Mouse (Mus musculus) embryo, embryonic 9.5 days (tissue): Measurements from ENCODE around the gene Maml3.

ENCODE experiments used
- DNase-seq: peaks from one replicate; pipeline ENCODE4 v3.0.0-alpha.2; 2017; ENCODE audit errors: extremely low spot score

Maml3 gene

GRCm38 (mm10) chr3:51782191-51782590 lies 322.7 kb downstream of the Maml3 start:
- no peak for DNase-seq

- peak; percentile 52 for DNase-seq
Observed at GRCm38 (mm10) chr3:51778738-51779592, 325.9 kb downstream of the Maml3 start.

GRCm38 (mm10) chr3:51778179-51778578 lies 326.7 kb downstream of the Maml3 start:
- no peak for DNase-seq

GRCm38 (mm10) chr3:51776018-51776611 lies 328.8 kb downstream of the Maml3 start:
- DNase-seq = no peak

GRCm38 (mm10) chr3:51773587-51773986 lies 331.3 kb downstream of the Maml3 start:
- DNase-seq = no peak

GRCm38 (mm10) chr3:51771839-51772630 lies 332.8 kb downstream of the Maml3 start:
- no peak for DNase-seq

- no peak for DNase-seq
Observed at GRCm38 (mm10) chr3:51769196-51769595, 335.7 kb downstream of the Maml3 start.

- DNase-seq = no peak
Observed at GRCm38 (mm10) chr3:51765220-51765923, 339.5 kb downstream of the Maml3 start.

- no peak for DNase-seq
Observed at GRCm38 (mm10) chr3:51764175-51764574, 340.7 kb downstream of the Maml3 start.

- DNase-seq = no peak
Observed at GRCm38 (mm10) chr3:51762900-51763299, 342.0 kb downstream of the Maml3 start.

- DNase-seq = no peak
Observed at GRCm38 (mm10) chr3:51759534-51759933, 345.3 kb downstream of the Maml3 start.

GRCm38 (mm10) chr3:51757032-51757431 lies 347.8 kb downstream of the Maml3 start:
- no peak for DNase-seq

GRCm38 (mm10) chr3:51756283-51756682 lies 348.6 kb downstream of the Maml3 start:
- DNase-seq = no peak

GRCm38 (mm10) chr3:51753262-51753661 lies 351.6 kb downstream of the Maml3 start:
- no peak for DNase-seq

- no peak for DNase-seq
Observed at GRCm38 (mm10) chr3:51751440-51751839, 353.4 kb downstream of the Maml3 start.

- peak; percentile 68 for DNase-seq
Observed at GRCm38 (mm10) chr3:51749812-51750481, 354.9 kb downstream of the Maml3 start.

GRCm38 (mm10) chr3:51749421-51749811 lies 355.5 kb downstream of the Maml3 start:
- no peak for DNase-seq

- DNase-seq = no peak
Observed at GRCm38 (mm10) chr3:51748436-51749376, 356.2 kb downstream of the Maml3 start.

GRCm38 (mm10) chr3:51746816-51747215 lies 358.1 kb downstream of the Maml3 start:
- no peak for DNase-seq

- no peak for DNase-seq
Observed at GRCm38 (mm10) chr3:51745162-51745561, 359.7 kb downstream of the Maml3 start.
